Mouse (Mus musculus) 3T3-L1 (cell line): ENCODE results near the gene Kti12.

Experiments used
- DNase-seq: peaks from one replicate; pipeline ENCODE4 v3.0.0-alpha.2; 2015; ENCODE audit warnings: low read depth, low spot score

Kti12 gene

DNA sequence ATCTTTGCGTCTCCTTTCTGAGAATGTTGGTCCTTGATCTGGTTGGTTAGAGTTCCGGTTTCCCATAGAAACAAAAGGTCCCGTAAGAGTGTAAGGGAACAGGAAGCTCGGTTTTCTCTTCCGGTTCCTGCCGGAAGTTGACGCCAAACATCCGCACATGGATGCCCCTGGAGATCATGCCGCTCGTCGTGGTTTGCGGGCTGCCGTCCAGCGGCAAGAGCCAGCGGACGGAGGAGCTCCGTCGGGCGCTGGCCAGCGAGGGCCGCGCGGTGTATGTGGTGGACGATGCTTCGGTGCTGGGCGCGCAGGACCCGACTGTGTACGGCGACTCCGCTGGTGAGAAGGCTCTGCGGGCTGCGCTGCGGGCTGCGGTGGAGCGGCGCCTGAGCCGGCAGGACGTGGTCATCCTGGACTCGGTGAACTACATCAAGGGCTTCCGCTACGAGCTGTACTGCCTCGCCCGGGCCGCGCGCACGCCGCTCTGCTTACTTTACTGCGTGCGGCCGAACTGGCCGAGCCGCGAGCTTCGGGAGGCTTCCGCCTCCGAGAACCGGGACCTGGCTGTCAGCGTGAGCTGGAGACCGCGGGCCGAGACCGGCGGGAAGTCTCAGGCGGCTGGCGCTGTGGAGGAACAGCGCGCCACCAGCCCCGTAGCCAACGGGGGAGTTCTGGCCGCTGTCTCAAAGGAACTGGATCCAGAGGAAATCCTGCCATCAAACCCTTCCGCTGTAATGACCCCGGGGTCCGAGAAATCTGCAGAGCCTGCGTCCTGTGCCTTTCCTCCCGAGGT lies at the start of gene Kti12:
Gene Kti12 (plus strand): TSS at position 71 of the 790 bp plus-strand sequence.
- DNase-seq: peak; percentile 94

DNA sequence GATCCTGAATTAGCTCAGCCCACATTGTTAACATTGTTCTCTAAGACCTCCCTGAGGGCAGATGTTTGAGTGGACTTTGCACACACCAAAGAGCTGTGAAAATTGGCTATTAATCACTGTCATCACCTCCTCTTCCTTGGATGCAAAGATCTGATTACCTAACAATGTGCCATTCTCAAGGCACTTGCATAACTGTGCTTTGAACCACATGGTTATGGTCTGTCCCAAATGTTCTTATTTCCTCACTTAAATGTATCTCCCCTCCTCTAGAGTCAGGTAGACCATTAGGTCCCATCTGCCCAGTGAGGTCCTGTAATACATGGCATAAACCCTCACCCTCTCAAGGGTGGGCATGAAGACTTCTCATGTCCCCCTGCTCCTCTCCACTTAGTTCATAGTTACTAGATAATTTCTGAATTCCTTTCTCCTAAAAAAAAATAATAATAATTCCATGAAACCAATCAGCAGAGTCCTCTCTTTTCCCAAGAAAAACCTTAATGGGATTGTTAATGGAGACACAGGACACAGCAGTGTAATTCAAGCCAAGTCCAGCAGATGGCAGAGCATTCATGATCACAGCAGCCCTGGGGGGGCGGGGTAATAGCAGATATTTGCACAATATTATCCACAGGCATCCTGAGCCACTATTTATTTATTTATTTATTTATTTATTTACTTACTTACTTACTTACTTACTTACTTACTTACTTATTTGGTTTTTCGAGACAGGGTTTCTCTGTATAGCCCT lies 49.3 kb upstream of the Kti12 start:
- DNase-seq: peak; percentile 87

DNA sequence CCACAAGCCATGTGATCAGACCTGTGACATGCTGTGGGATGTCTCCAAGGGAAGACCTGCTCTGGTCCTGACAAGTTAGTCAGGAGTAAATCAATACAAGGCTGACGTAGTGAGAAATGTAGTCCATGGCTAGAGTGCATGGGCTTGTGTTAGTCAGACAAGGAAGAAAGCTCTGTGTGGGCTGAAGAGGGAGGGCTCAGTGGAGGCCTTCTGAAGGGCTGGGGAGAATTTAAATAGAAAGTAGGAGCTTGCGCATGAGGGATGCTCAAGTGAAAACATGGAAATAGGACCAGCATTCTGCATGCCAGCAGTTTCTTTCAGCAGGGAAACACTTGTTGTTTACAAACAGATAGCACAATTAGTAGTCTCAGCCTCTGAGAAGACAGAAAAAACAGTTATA lies 44.0 kb upstream of the Kti12 start:
- DNase-seq: no peak

DNA sequence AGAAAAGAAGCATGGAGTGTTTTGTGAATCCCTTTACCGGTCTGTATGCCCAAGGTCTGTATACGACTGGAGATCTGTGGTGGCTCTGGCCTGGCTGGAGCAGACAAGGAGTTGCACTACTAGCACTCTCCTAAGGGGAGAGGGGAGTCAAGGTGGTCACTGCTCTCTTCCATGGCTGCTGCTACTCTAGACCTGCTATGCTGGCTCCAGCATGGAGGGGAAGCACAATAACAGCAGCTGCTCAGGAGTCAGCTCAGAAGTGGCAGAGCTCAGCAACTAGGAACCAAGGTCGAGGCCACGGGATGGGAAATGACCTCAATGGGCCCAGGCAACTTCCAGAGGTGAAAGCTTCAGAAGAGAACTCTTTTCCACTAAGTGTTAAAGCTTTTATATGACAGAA lies 36.4 kb upstream of the Kti12 start:
- DNase-seq: no peak

DNA sequence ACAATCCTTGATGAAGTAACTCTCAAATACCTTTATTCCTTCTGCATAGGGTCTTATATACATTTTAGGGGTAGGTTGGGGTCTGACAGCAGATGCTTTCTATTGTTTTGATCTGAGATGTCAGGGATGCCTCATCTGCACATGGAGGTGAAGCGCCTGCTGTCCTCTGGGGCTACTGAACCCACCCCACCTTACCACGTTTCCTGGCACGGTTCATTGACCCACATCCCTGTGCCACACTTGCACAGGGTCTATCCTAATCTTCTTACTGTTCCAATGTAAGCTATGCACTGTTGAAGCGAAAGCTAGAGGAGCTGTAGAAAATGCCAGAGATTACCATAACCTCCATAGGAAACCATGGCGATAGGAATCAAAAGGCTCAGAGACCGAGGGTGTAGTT lies 36.0 kb upstream of the Kti12 start:
- DNase-seq: no peak

DNA sequence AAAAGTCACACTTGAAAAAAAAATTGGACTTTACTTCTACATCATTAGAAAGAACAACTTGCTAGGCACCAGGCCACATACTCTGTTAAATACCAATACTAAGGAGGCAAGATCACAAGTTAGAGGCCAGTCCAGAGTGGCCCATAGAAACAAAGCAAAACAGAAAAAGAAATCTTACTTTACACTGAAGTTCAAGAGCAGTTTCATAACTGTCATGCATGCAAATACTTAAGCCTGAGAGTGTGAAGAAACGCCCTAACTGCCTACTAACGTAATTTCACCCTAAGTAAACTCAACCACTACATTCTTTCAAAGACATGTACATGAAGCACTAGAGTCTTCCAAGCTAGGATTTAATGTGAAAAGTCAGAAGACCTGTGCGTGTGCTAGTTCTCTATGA lies 21.9 kb upstream of the Kti12 start:
- no peak for DNase-seq

DNA sequence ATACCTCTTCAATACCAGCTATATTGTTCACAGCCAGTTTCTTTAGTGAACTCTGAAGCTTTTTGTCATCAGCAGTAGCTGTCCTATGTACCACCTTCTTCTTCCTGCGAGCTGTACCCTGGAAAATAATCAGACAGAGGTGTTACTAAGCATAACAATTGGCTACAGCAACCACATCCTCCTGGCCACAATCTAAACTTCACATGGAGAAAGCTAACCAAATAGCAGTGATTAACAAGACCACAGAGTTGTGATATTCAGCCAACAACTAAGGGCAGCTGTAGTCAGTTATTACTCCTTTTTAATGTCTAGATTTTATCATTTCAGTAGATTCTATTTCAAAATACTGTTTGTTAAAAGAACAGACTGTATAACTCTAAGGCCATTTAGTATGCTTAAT lies 21.5 kb upstream of the Kti12 start:
- DNase-seq: no peak

DNA sequence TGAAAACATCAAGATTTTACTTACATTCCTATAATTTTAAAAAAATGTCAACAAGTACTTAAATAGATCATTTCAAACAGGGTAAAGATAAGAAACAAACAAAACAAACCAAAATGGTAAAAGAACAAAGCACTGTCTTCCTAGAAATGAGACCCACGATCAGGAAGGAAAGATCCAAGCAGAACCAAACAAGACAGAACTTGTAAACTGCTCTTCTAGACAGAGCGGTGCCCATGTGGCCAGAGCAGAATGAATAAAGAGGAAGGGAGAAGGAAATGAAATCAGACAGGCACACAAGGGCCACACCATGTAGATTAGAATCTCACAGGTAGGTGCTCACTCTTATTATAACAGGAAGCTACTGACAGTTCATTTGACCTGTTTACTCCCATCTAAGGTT lies 20.9 kb upstream of the Kti12 start:
- no peak for DNase-seq

DNA sequence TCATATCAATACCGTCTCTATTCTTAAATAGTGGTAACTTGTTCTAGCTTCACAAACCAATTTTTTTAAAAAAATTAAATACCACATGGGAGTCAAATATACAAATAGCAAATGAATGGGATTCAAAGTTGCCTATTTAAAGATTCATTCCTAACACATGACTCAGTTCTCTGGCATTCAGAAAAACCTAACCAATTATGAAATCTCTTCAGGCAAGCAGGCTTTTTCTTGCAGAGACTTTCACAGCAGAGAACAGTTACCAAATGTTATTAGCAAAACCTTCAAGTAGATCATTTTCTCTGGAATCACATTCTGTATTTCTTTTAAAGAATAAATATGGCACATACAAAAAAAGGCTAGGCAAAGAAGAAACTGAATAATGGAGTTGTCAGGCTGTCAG lies 16.9 kb upstream of the Kti12 start:
- peak; percentile 80 for DNase-seq

DNA sequence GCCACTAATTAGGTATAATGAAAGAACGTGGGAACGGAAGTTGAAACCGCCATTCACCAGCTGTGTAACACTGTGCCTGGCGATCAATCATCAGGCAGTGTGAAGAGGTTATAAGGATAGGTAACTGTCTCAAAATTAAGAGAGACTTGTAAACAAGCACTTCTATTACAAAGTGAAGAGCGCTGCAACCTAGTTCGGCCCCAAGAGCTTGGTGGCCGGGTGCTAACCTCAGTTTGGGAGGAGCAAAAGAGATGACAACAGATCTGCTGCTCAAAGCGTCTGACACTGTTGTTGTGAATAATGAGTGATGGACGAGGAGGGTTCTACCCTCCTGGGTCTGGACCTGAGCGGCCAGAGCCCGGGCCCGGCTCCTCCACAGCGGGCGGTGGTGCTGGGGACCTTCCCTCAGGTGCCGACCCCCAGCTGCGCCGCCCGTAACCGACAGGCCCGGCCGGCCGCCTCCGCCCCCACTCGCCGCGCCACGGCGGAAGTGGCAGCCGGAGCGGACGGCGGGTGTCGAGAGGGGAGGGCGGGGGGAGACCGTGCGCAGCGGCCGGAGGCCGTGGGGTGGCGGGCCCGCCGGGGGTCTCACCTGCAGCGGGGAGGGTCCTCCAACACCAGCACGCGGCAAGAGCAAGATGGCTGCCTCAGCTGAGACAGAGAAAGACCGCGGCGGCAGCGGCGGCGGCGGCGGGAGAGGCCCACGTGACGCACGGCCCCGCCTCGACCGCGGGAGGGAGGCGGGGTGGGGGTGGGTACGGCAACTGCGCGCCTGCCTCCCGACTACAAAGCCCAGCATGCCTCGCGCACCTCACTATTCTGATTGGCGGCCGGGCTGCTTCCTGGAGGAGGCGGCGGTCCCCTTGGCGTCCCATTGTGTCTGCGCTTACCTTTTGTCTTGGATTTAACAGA lies 14.4 kb upstream of the Kti12 start, which contains the start of gene Btf3l4:
Gene Btf3l4 (minus strand): TSS at position 699 of the 912 bp plus-strand sequence.
- DNase-seq: peak; percentile 91

DNA sequence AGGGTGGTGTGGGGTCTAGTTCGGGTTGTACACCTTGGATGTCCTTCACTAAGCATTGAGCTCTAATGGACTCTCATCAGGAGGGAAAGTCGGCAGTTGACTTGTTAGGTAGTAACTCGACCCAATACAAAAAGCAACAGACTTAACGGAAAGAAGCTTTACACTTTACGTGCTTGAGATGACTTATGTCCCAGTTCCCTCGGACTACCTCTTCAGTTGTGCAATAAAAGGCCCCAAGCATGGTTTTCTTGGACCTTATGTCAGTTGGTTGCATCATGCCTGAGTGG lies 13.8 kb upstream of the Kti12 start:
- no peak for DNase-seq

DNA sequence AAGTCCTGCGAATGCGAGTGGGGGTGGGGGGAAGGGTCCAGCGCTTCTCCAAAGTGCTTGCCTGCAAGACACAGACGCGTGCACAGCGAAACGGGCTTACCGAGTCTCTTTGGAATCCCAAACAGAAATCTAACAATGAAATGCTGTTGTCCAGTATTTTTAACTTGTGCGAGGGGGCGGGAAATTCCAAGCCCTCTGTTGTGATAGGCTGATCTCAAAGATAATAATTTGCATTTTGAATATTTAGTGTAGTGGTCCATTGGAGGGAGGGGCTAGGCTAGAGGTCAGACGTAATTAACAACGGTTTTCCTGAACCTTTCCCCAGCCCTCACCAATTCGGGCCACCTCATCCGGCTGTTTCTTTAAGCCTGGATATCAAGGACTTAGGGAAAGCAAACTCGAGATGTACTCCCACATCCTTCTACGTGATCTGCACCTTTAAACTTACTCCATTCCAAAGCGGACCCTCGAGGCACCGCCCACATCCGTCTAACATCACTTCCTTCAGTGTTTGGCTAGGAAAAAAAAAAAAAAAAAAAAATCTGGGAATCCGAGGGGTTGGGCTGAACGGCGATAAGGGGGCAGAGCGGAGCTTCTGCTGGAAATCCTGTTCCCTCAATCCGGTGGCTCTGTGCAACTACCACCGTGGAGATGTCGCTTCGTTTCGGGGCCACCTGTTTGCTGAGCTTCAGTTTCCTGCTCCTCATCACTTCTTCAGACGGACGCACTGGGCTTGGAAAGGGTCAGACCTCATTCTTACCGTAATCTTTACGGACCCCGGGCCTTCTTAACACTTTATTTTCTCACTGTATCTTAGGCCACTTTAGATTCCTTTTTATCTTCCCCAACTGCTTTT lies 13.2 kb upstream of the Kti12 start, which contains the start of gene Txndc12:
Gene Txndc12 (plus strand): TSS at position 487 of the 856 bp plus-strand sequence.
- DNase-seq: peak; percentile 97

DNA sequence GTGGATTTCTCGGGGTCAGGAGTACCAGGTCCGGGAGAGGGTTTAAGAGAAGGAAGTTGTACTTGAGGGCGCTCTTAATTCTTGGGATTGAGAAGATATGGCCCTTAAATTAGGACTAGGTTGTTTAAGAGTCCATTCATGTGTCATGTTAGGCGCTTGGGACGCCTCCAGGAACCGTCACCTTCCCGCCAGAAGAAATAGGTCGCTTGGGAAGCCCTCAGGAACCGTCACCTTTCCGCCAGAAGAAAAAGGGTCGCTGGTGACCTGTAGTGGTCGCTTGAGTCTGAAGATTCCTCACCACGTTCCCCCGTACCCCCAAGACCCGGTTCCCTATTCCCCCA lies 12.6 kb upstream of the Kti12 start:
- peak; percentile 59 for DNase-seq

DNA sequence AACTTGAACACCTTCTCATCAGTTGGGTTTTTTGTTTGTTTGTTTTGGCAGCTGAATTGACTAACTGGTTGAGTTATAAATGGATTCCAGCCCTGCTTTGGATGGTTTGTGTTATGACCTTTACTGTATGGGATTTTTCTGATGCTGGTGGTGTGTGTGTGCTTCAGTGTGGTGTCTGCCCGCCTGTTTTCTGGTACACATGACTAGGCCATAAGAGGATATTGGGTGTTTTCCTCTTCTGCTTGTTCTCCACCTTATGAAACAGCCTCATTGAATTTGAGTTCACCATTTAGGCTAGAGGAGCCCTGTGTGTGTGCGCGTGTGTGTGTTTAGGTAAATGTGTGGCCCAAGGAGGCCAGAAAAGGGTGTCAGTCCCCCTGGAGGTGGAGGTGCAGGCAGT lies 12.1 kb upstream of the Kti12 start:
- peak; percentile 48 for DNase-seq

DNA sequence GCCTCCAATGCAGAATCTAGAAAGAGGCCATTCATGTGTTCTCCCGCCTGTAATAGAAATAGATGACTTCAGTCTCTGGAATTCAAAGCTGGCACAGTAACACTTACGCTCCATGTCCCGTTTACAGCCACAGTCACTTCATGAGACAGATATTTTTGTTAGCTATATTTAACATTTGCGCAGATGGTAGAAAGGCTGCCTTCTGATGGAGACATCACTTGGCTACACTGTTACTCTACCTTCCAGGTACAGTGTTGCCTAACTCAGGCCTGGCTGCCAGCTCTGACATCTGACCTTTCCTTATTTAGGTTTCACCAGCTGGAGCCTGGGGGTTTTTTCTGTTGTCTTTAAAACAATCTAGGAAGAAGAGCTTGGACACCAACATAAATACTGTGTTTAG lies 9.6 kb upstream of the Kti12 start:
- DNase-seq: peak; percentile 54

DNA sequence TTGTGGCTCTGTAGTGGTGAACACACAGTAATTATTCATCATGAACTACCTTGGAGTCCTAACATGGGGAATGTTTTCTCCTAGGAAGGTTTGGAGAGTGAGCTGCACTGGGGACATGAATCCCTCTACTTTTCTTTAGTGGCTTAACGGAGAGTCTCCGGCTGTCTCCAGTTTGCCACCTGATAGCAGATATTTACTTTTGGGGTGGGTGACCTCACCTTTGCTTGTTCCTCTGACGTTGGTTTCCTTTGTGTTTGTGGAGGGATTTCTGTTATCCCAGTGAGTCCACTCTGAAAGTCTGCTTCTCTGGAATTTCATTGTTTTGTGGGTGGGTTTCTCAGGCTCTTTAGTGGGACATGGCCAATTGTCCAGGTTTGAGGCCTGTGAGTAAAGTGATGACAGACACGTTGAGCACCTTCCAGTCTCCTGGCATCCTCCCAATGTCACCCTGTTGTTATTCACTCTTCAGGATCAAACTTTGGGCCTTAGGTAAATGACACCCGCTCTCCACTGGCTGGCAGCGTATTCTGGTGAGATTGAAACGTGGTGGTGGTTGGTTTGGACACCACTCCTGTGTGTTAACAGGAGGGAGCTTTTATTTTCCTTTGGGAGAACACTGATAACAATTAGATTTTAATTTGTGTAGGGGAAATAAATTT lies 5.5 kb upstream of the Kti12 start:
- DNase-seq: no peak

DNA sequence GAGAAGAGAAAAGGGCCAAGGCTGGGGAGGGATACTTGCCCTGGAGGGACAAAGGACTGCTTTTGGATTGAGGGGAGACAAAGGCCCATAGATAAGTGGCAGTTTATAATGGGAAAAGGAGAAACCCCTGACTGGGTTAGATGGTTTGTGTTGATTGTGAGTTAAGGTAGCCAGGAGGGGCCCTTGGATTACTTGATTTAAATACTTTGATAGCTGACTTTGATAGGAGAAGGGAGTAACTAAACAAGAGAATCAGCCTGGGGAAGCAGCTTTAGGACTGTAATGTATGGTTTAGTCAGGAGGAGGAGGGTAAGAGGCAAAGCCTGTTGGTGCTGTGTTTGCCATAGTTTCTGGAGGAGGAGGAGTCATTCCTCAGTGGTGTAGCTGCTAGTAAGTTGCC lies 4.2 kb upstream of the Kti12 start:
- DNase-seq: no peak

DNA sequence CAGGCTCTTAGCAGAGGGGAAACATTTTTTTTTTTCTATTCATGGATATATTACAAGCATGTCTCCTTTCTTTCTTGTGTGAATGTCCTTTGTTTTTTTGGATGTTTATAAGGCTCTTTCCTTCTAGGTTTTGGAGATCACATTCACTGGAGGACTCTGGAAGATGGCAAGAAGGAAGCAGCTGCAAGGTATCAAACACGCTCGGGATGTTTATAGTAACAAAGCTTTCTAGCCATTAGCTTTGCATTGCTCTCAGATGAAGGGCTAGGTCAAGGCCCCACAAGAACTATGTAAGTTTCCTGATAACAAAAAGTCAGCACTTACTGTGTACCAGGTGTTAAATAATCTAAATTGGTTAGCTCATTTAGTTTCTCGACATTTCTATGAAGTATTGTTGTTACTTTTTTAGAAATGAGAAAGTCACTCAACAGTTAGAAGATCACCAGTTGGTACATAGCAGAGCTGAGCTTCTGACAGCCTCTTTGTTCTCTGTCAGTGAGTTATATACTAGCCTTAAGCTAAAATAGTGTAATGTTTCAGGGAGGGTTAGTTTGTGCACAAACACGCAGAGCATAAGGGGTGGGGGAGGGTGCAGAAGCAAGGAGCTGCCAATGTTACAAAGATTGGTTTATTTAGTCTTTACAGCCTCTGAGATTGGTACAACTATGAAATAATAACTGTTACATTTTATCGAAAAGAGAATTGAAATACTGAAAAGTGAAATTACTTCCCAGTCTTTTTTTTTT lies 1.6 kb upstream of the Kti12 start:
- no peak for DNase-seq

DNA sequence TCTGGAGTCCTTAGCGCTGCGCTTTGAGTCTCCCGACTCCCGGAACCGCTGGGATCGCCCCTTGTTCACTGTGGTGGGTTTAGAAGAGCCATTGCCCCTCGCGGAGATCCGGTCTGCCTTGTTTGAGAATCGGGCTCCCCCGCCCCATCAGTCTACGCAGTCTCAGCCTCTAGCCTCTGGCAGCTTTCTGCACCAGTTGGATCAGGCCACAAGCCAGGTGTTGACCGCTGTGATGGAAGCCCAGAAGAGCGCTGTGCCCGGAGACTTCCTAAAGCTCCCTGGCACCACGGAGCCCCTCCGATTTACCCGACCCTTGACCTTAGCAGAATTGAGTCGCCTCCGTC lies 892 bp downstream of the Kti12 start, which contains the start of gene A730015C16Rik:
Gene A730015C16Rik (minus strand): TSS at position 115 of the 344 bp plus-strand sequence.
- DNase-seq: peak; percentile 37

DNA sequence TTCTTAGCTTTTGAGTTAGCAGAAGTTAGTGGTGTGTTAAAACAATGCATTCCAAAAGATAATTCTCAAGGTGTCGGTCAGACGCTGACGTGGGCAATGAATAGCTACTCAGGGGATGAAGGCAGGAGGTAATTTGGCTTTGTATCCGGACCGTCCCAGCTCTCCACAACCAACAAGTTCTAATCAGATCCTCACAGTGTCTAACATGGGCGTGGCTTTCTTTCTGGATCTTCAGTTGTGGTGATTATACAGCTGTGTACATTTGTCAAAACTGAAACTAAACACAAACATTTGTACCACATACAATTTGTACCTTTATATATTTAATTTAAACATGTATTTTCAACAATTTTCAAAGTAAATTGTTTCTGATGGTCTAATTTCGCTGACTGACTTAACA lies 19.2 kb downstream of the Kti12 start:
- no peak for DNase-seq
